Mouse (Mus musculus): ENCODE results near the gene Ankrd13b. TPM values are rescaled to one million over a fixed set of nuclear protein-coding genes. Genes with fewer than 3 reads are reported as not detected.

Gene Ankrd13b
- total RNA-seq, 2 experiments from 2014 or later = 13.0 to 13.8 TPM

Other genes with a start within 250 kb of the Ankrd13b start
- gene Coro6, start 27.3 kb downstream of the Ankrd13b start, total RNA-seq (2021) = 10 to 100 TPM; 82.0 to 90.3 TPM
- 10 to 100 TPM; 48.5 to 52.9 TPM for gene Git1, start 3.9 kb upstream of the Ankrd13b start, total RNA-seq (2021)
- gene Abhd15, start 25.4 kb upstream of the Ankrd13b start, total RNA-seq (2021) = 1 to 10 TPM; 1.2 to 2.5 TPM
- 10 to 100 TPM; 14.8 to 15.0 TPM for gene Trp53i13, start 26.3 kb upstream of the Ankrd13b start, total RNA-seq (2021)
- gene Gm10392, start 29.5 kb upstream of the Ankrd13b start, total RNA-seq (2021) = not detected
- gene Taok1, start 118.1 kb upstream of the Ankrd13b start, total RNA-seq (2021) = 10 to 100 TPM; 49.6 to 50.1 TPM
- gene Nufip2, start 196.5 kb upstream of the Ankrd13b start, total RNA-seq (2021) = 10 to 100 TPM; 60.1 to 64.9 TPM
- not detected for gene Cryba1, start 235.6 kb upstream of the Ankrd13b start, total RNA-seq (2021)

Measured in gastrocnemius, postnatal 4 days (tissue).